Mouse (Mus musculus) frontal cortex, postnatal 25 days (tissue): Measurements from ENCODE around the gene Tspyl2.
"Not testable (repeated sequence)": the region's sequence is repeated elsewhere in the genome, so short reads cannot be mapped to it uniquely, and the experiment has no call there.

Source experiments
- DNase-seq, 2 experiments: peaks; one replicate each; pipeline ENCODE4 v3.0.0; 2022; ENCODE audit warnings: low spot score in 2 of 2

The Tspyl2 gene

DNA sequence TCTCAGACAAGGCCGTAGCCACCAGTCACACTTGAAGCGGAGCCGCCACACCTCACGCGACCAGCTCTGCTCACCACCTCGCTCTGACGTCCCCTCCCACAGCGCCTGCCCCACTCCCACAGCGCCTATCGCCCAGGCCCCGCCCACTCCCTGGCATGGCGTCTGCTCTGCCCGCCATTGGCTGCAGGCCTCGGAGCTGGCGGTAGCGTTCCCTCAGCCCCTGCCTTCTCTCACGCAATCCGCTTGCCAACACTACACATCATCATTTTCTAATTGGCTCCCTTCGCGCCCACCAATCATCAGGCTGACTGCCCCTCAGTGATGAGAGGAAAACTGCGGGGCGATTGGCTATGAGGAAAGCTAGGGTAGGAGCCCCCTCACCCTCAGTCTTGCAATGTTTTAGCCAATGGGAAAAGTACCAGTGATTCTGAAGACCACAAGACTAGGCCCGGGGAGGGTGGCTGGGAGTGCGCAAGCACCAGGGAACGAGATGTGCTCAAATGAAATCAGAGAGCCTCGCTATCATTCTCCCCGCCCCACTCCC, at the start of gene Tspyl2:
Gene Tspyl2 (minus strand): TSS at position 68 of the 544 bp plus-strand sequence.
- DNase-seq = peak; percentile 61 to 82

DNA sequence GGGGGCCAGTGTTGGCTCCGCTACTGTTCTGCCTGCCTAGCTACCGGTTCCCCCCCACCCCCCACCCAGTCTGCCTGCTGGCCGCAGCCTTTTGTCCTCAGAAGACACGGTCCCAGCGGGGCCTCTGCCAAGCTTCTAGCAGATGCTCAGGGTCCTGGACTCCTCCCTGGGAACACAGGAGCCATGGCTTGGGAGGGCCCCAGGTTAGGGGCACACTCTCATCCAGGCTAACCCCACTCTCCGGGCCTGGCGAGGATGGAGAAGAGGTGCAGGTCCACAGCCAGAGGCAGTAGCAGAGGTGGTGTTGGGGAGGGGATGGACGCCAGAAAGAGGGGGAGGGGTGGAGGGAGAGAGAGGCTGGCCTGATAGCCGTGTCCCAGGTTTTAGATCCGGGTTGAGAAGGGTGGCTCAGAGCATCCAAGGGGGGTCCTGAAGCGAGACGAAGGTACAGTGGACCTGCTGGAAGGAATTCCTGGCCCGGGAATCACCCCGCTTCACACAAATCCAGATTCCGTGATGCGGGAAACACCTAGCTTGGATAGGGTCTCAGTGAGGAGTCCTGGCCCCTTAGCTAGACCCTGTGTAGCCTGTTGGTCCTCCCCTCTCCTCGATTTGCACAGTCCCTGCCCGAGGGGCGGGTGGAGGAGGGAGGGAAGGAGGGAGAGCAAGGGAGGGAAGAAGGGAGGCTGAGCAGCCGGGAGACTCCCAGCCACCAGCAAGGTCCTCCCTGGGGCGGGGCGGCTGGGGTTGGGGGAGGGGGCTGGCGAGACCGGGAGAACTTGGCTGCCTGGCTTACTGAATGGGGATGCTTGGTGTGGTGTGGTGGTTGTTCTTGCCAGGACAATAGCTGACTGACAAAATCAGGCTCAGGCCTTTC, 26.4 kb upstream of the Tspyl2 start, which contains the start of gene Gpr173:
Gene Gpr173 (minus strand): TSS at position 308 of the 877 bp plus-strand sequence.
- DNase-seq = peak; percentile 25 to 30

DNA sequence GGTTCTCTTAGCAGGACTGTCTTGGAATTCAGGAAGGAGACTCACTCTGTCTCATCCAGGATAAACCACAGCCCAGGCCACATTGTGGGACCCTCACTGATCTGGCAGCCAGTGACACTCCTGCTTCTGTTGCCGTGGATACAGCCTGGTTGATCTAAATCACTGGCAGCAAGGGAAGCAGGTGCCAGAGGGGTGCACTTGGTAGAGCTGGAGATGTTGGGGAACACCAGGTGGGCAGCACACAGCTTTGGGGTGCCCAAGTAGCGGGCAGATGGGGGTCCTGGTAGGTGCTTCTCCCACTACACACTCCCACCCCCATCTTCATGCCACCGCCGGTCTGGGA, 25.8 kb upstream of the Tspyl2 start:
- DNase-seq = no peak

DNA sequence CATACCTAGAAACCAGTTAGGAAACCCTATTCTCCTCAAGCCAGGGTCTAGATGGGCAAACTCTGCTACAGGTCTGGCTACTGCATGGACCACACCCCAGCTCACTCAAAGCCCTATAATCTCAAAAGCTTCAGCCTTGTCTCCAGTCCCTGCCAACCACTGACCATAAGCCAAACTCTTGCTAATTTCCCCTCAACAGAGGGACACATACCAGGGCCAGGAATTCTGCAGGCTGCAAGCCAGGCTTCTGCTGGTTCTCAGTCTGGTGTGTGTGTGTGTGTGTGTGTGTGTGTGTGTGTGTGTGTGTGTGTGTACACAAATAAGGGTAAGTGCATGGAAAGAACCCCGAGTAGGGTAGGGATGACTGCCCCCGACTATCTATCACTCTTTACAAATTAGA, 24.2 kb upstream of the Tspyl2 start:
- DNase-seq = no peak

DNA sequence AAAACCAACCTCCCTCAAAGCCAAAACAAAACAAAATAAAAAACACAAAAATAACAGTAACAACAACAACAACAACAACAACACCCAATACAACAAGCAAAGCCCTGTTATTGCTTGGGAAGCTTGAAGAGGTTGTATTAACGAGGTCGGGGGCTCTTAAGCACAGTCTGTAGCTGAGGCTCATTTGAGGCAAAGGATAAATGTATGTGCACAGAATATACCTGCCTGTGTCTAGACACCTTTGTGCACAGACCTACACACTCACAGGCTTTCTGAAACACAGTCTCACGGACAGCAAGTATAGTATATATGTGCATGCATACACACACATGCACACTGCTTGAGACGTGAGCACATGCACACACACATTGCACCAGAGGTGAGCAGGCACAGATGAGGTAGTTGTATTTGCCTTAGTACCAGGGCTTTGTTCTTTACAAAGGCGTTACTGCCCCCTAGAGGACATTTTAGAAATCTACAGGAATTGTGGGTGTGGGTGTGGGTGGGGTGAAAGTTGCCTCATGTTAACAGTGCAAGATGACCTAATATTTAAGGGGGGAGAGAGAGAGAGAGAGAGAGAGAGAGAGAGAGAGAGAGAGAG, 10.4 kb upstream of the Tspyl2 start:
- no peak for DNase-seq

DNA sequence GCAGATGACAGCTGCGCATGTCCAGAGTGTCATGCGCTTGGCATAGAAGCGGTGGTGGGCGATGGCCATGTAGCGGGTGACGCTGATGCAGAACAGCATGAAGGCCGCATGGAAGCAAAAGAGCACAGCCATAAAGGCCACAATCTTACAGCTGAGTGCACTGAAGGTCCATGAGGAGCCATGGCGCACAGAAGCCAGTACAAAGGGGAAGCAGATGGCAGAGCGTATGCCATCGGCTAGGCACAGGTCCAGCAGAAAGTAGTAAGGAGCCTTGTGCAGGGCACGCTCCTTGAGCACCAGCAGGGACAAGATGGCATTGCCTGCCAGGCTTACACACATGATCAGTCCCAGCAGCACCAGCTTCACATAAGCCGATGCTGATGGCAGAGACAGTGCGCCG, 4.8 kb upstream of the Tspyl2 start:
- DNase-seq = no peak

DNA sequence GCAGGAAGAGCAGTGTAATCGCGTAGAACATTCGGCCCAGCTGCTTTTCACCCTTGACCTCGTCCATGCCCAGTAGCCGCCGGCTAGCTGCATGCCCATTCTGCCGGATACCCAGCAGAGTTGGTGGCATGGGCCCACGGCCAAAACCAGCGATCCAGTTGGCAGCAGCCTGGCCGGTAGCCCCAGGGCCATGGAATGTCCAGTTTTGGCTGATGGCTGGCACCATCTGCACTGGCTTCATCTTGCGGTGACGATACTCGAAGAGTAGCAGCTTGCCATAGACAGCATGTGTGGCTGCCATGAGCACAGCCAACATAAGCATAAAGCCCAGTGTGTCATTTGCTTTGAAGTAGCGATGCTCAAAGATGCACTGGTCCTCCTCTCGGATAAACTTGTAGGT, 4.4 kb upstream of the Tspyl2 start:
- DNase-seq = no peak

DNA sequence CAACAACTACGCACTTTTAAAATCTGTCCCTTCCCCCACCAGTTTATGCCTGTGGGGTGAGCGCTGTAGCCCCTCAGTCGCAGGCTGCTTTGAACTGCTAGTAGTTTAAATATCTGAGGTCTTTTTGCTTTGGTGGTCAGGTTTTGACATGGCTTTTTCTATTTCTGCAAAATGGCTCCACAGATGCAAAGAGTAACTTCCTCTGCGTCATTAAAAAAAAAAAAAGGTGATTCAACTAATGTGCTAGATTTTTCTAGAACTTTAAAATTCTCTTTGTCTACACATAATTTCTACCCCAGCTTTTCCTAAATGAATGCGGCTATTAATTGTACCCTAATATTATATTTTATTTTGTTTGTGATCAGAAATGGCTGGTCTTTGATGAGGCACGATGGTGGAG, 678 bp upstream of the Tspyl2 start:
- DNase-seq = no peak

DNA sequence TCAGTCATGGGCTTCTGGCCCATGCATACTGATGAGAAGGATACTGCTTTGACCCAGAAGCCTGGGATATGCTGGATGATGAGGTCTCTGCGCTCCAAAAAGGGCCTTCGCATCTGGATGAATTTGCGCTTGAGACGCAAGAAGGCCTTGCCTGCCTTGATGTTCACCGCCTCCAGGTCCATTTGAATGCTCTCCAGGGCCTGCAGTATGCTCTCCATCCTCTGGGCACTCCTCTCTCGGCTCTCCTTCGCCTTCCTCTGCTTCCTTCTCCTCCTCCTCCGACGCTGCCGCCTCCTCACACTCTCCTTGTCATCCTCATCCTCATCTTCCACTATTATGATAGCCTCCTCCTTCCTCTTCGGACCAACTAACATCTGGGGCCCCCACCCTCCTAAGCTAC, 729 bp downstream of the Tspyl2 start:
- DNase-seq = no peak

DNA sequence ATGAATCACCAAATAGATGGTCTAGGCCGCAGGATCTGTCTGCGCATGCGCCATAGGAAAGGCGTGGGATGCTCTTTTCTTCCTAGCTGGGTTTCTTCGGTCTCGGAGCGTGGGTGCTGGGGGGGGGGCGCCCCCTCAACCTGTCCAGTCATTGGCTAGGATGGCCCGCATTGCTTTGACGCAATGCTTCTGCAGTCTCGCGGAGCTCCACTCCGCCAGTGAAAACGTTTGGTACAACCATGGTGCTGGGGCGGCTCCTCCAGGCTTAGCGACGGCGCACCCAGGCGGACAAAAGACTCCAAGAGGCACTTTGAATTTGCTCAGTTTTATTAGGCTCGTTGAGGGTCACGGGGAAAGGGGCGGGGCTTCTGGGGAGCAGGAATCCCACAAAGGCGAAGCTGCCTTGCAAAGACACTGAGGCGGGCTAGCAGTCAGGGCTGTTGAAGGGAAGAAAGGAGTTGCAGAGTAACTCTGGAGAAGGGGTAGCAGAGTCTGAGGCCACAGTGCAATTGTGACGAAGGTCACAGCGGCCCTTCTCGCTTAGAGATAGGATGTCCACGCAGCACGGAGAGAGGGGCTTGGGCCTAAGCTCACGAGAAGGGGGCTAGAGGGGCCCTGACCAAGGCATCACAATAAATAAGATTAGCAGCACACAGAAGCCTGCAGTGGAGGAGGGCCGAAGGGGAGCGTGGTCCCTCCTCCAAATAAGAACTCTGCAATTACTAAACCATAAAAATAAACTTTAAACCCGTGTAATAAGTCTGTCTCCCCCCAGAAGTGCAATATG, 5.5 kb downstream of the Tspyl2 start:
- peak; percentile 75 to 77 for DNase-seq

DNA sequence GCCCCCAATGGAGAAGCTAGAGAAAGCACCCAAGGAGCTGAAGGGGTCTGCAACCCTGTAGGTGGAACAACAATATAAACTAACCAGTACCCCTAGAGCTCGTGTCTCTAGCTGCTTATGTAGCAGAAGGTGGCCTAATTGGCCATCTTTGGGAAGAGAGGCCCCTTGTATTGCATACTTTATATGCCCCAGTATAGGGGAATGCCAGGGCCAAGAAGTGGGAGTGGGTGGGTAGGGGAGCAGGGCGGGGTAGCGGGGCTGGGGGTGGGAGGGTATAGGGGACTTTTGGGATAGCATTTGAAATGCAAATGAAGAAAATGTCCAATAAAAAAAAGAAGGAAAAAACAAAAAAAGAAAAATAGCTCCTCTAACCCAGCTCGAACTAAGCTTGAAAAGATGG, 6.1 kb downstream of the Tspyl2 start:
- DNase-seq = not testable (repeated sequence)

DNA sequence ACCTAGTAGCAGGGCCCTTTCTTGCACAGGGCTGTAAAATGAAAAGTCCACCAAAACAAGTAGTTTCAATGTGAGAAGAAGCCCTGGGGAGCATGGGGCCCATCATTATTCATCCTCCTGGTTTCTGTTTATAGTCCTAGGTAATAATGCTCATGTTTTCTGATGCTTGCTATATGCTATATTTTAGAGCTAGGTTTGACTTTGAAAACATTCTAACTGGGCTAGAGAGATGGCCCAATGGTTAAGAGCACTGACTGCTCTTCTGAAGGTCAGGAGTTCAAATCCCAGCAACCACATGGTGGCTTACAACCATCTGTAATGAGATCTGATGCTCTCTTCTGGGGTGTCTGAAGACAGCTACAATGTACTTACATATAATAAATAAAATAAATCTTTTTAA, 12.8 kb downstream of the Tspyl2 start:
- DNase-seq = not testable (repeated sequence)

DNA sequence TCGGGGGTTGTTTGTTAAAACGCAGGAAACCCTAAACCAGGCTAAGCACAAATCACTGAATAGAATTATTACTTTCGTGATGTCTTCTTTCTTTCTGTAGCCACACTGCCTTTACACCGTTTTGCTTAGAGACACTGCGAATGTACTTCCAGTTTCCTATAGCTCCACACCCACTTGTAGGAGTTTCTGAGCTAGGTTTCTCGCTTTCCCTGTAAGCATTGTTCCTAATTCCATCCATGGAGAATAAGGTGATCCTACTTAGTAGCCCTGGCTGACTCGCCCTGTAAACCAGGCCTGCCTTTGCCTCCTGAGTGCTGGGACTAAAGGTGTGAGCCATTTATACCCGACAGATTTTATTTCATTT, 14.6 kb downstream of the Tspyl2 start:
- no peak for DNase-seq

DNA sequence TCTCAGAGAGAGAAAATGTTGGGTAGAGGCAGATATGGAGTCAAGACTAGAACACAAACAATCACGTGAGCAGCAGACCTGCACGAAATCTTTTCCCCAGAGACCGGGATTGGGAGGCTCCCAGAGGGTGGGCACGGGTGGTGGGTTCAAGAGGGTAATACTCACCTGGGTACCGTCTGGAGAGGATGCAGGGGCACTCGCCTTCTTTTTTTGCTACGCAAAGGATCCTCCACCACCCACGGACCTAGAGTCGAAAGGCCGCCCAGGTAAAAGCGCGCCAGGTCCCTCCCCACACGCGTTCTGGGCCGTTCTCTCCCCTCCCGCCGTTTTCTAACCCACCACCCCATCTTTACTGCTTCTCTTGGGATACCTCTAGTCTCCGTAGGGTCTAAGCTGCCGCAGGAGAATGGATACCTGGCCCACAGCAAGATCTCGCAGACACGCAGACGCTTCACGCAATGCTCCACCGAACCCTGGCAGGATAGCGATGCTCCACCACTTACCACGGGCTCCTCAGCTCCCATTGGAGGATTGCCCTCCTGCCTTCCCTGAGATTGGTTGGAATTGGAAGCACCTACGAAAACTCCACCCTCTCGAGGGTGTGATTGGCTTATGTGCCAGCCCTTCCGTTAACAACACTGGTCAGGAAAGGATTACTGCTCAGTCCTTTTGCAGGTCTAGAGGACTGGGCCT, 15.1 kb downstream of the Tspyl2 start, which contains the start of gene Kantr:
Gene Kantr (minus strand): TSS at position 500 of the 693 bp plus-strand sequence.
- DNase-seq = peak; percentile 36 to 43

DNA sequence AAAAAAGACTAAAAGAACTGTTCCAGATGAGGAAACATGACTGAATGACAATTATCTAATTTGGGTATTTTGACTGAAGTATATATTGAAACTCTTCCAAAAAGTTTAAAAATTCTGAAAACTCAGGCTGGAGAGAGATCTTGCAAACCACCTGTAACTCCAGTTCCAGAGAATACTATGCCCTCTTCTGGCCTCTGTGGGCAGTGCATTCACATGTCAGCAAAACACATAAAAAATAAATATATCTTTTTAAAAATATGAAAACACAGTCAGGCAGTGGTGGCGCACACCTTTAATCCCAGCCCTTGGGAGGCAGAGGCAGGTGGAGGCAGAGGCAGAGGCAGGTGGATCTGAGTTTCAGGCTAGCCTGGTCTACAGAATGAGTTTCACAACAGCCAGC, 18.6 kb downstream of the Tspyl2 start:
- no peak for DNase-seq

DNA sequence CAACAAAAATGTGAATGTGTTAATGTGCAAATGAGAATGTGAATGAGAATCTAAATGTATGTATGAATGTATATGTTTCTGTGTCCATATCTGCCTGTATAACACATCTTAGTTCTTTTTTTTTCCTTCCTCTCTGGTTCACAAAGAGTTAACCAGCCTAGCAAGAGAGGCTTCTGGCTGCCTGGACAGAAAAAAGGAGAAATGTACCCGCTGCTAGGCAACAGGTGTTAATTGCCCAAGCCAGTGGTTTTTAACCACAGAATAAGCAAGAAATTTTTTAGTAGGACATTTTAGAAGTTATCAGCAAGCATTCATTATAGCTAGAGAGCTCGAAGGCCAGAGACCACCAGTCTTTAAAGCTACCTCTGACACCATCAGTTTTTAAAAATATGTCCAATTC, 19.4 kb downstream of the Tspyl2 start:
- DNase-seq = no peak

DNA sequence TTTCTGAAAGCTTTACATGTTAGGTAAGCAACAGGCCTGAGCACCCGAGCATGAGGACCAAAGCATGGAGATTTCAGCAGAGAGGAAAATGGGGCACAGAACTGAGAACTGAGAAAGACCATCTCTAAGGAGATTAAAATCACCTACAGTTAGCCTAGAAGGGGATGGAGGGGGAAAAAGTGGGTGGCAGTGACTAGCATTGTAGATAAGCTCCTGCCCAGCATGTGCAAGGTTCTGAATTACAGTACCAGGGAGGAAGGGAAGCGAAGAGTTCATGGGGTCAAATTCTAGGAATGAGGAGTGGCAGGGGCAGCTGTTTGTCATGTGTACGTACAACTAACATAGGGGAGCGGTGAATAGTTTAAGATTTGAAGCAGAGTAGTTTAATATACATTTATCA, 21.7 kb downstream of the Tspyl2 start:
- DNase-seq = no peak

DNA sequence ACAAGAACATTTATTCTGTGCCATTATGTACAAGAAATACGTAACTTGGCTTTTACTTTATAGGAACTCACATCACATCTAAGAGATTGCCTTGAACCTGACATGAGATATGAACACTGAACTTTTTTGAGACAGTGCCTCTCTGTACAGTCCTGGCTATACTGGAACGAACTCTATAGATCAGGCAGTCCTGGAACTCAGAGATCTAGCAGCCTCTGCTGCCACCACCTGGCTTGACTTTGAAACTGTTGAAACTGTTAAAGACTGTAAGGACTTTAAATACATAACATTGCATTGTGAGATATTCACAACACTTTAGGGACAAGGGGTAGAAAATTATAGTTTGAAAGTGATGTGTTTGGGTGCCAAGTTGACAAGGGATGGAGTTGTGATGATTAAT, 34.3 kb downstream of the Tspyl2 start:
- no peak for DNase-seq

DNA sequence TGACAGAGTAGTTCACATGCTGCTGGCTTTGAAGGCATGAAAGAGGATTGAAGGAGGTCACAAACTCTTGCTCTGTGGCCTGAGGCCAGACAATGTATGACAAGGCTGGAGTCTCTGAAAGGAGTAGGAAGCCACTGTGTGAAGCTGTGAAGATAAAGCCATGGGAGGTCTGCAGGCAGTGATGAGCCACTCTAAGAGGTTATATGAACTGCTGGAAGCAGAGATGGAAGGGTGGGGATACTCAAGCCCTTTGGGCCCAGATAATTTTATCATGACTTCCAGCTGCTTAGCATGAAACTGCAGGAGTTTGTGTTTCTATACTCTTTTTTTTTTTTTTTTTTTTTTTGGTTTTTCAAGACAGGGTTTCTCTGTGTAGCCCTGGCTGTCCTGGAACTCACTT, 34.9 kb downstream of the Tspyl2 start:
- no peak for DNase-seq

DNA sequence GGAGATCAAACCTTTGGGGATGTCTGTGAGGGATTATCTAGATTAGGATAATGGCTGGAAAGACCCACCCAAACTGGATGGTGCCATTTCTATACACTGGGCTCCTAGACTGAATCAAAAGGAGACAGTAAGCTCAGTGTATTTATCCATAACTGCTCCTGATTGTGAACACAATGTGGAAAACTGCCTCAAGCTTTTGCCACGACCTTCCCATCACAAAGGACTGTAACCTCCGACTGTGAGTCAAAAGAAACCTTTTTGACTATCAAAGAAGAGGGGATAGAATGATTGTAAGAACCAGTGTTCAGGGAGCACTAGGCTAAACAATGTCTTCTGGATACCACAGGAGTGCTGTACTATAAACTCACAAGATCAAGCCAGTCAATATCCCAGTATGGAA, 36.0 kb downstream of the Tspyl2 start:
- no peak for DNase-seq

DNA sequence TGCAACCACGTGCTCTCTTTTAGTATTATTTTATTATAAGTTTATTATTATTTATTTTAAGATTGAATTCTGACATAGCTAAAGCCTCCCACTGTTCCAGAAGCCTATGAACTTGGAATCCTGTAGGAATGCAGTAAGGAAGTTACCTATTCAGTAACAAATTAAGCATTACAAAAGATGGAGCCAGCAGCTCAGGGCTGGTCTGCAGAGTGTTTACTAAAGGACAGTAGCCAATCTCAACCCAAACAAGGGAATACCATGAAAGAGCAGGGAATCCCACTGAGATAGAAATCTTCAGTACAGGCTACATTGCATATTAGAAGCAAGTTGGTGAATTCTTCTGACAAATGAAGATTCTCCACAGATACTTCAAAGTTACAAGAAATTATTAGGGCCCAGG, 55.2 kb downstream of the Tspyl2 start:
- DNase-seq = not testable (repeated sequence)
